Mouse (Mus musculus): ENCODE measurements around the gene Mettl8. TPM values are rescaled to one million over a fixed set of nuclear protein-coding genes. Genes with fewer than 3 reads are reported as not detected.

Mettl8 gene
- total RNA-seq (2023) = 1 to 10 TPM; 6.3 to 7.1 TPM

DNA sequence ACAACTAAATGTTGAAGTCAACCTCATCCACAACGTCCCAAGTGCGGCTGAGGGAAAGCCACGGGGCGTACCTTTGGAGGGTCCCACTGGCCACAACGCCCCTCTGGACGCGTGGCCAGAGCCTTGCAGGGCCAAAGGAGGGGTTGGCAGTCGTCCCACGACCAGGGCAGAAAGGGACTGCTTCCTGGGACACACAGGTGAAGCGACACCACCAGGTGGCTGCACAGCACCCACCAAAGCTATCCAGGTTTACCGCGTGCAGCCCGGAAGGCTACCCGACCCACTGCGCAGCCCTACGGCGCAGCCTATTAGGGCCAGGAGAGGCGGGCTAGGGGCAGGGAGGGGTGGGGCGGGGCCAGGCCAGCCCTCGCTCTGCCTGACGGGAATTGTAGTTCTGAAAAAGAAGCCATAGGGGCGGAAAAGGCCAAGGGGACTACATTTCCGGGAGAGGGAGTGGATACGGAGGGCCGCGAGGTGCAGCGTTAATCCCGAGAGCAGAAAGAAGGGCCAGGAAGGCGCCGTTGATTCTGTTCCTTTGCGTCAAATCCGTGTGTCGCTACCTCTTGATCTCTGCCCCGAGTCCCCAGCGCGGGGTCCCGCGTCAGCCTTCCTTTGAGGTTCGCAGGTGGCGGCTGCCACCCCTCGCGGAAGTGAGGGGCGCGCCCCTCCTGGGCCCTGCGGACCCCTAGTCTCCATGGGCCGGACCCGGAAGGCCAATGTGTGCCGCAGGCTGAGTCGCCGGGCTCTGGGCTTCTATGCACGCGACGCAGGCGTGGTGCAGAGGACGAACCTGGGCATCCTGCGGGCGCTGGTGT, at the start of gene Mettl8, which contains the start of gene Dcaf17:
Gene Mettl8, minus strand, starts transcription at position 284 of the 815 bp plus-strand sequence.
Gene Dcaf17, plus strand, starts transcription at position 29 of the 815 bp plus-strand sequence.

Other genes starting within 250 kb of the Mettl8 start
- gene Tlk1, start 229.9 kb downstream of the Mettl8 start, total RNA-seq (2023) = 10 to 100 TPM; 54.2 to 59.0 TPM
- gene Dcaf17, start 255 bp downstream of the Mettl8 start, total RNA-seq (2023) = 10 to 100 TPM in 1 of 2 experiments, 1 to 10 TPM in 1; 8.9 to 12.8 TPM
- under 1 TPM; 0.13 to 0.15 TPM for gene Cybrd1, start 62.3 kb upstream of the Mettl8 start, total RNA-seq (2023)
- gene Dync1i2, start 156.1 kb upstream of the Mettl8 start, total RNA-seq (2023) = 10 to 100 TPM; 77.5 to 79.1 TPM